Mouse (Mus musculus): ENCODE measurements around the gene Pim3. TPM values are rescaled to one million over a fixed set of nuclear protein-coding genes. Genes with fewer than 3 reads are reported as not detected.

Gene Pim3
- total and polyA plus RNA-seq, 3 experiments, result 33.6 to 41.6 TPM; not detected in 1

DNA sequence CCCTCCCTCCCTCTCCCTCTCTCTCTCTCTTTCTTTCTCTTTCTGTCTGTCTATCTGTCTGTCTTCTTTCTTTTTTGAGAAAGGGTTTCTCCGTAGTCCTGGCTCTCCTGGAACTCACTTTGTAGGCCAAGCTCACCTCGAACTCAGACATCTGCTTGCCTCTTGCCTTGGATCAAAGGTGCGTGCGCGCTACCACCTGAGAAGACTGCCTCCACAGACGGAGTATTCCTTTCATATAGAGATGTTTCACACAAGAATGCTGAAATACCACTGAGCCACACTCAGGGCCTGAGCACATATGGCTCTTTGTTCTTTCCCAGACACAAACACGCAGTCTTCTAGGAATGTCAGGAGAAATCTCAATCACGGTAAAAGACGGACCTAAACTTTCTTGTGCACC, 21.4 kb downstream of the Pim3 start:
- peaks cover 8 to 19% of the 10 kb centered on the region in 2 experiments for H3K27me3 ChIP-seq (ENCODE audit: control insufficient read depth in 1 of 2, insufficient read depth in 2 of 2, low read length in 2 of 2)
- no peaks in the 10 kb centered on the region for H3K36me3 ChIP-seq (ENCODE audit: control insufficient read depth in 1 of 2, insufficient read depth in 2 of 2, low read length in 2 of 2)
- H3K4me1 ChIP-seq (ENCODE audit: control insufficient read depth in 1 of 2, insufficient read depth in 2 of 2, low read length in 2 of 2), result no peaks in the 10 kb centered on the region
- no peaks in the 10 kb centered on the region for H3K9me3 ChIP-seq (replicated peaks; ENCODE audit: insufficient read depth, low read length)
- TF ChIP-seq HCFC1 (IDR thresholded peaks at IDR 0.05; ENCODE audit: low read depth, low read length) (no peak), E2F4 (IDR thresholded peaks at IDR 0.05; ENCODE audit: borderline replicate concordance, low read depth, low read length) (no peak), TAL1 (IDR thresholded peaks at IDR 0.05; ENCODE audit: low read length) (no peak)
- H3K4me3 ChIP-seq (ENCODE audit: control insufficient read depth in 1 of 2, insufficient read depth in 1 of 2, low read depth in 2 of 2, low read length in 2 of 2), result no peak overlapping the region
- DNase-seq (ENCODE audit: low read depth, low spot score), result no peak
- no peaks in the 10 kb centered on the region for H3K79me2 ChIP-seq (ENCODE audit: control insufficient read depth, insufficient read depth, low read length, poor library complexity)
- H3K9ac ChIP-seq (ENCODE audit: control insufficient read depth, low read depth, low read length, poor library complexity, severe bottlenecking), result no peak overlapping the region
- H3K27ac ChIP-seq (ENCODE audit: control insufficient read depth, low read depth, low read length), result no peak overlapping the region

DNA sequence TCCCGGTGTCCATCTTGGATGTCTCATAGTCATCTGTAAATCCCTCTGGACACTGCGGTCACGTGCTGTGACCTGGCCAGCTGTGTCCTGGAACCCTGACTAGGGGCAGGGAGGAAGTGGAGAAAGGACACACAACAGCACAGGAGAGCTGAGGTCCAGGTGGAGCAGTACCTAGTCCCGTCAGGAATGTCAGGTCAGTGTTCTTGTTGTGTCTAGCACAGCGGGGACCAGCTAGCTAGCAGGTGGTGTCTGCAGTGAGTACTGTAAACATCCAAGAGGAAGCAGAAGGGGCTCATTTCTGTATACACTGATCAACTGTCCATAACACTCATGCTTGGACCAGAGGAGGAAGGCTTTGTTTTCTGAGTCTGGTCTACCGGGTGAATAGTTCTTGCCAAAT, 23.4 kb downstream of the Pim3 start:
- Histone ChIP-seq H3K79me2 (ENCODE audit: control insufficient read depth, insufficient read depth, low read length, poor library complexity) (no peaks in the 10 kb centered on the region), H3K9me3 (replicated peaks; ENCODE audit: insufficient read depth, low read length) (no peaks in the 10 kb centered on the region), H3K27me3 (ENCODE audit: control insufficient read depth in 1 of 2, insufficient read depth in 2 of 2, low read length in 2 of 2) (peaks cover 8 to 19% of the 10 kb centered on the region in 2 experiments), H3K4me1 (ENCODE audit: control insufficient read depth in 1 of 2, insufficient read depth in 2 of 2, low read length in 2 of 2) (no peaks in the 10 kb centered on the region), H3K9ac (ENCODE audit: control insufficient read depth, low read depth, low read length, poor library complexity, severe bottlenecking) (no peak overlapping the region), H3K27ac (ENCODE audit: control insufficient read depth, low read depth, low read length) (no peak overlapping the region), H3K36me3 (ENCODE audit: control insufficient read depth in 1 of 2, insufficient read depth in 2 of 2, low read length in 2 of 2) (no peaks in the 10 kb centered on the region), H3K4me3 (ENCODE audit: control insufficient read depth in 1 of 2, insufficient read depth in 1 of 2, low read depth in 2 of 2, low read length in 2 of 2) (no peak overlapping the region)
- no peak for DNase-seq (ENCODE audit: low read depth, low spot score)
- TF ChIP-seq MAZ (IDR thresholded peaks at IDR 0.05; ENCODE audit: low read depth, low read length), result no peak
- TF ChIP-seq CTCF (IDR thresholded peaks at IDR 0.05 in 2 of 3, conservative IDR thresholded peaks at IDR 0.05 in 1 of 3; ENCODE audit: control insufficient read depth in 1 of 3, insufficient read depth in 1 of 3, low read depth in 2 of 3, low read length in 3 of 3, poor library complexity in 1 of 3, severe bottlenecking in 1 of 3), result no peak
- TF ChIP-seq TAL1 (IDR thresholded peaks at IDR 0.05; ENCODE audit: low read length), result no peak
- TF ChIP-seq CHD1 (IDR thresholded peaks at IDR 0.05; ENCODE audit: low read depth, low read length), result no peak

DNA sequence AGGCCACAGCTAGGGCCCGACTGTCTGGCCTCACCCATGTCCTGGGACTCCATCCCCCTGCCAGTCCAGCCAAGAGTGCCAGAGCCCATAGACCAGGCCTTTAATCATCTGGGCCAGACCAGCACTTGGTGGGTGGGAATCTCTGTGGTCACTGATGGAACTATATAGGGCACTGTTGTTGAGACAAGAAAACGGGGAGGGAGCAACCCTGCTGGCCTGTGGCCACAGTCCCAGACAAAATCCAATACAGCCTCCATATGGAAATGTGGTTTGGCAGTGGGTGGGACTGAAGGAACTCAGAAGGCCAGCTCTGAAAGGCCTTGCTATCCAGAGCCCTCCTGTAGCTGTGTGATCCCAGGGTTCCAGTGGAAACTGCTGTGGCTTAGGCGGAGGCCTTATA, 27.0 kb downstream of the Pim3 start:
- DNase-seq (ENCODE audit: low read depth, low spot score), result no peak
- no peaks in the 10 kb centered on the region for H3K79me2 ChIP-seq (ENCODE audit: control insufficient read depth, insufficient read depth, low read length, poor library complexity)
- peaks cover 8 to 9% of the 10 kb centered on the region in 2 experiments for H3K27me3 ChIP-seq (ENCODE audit: control insufficient read depth in 1 of 2, insufficient read depth in 2 of 2, low read length in 2 of 2)
- no peak overlapping the region for H3K27ac ChIP-seq (ENCODE audit: control insufficient read depth, low read depth, low read length)
- H3K4me3 ChIP-seq (ENCODE audit: control insufficient read depth in 1 of 2, insufficient read depth in 1 of 2, low read depth in 2 of 2, low read length in 2 of 2), result no peak overlapping the region
- no peaks in the 10 kb centered on the region for H3K4me1 ChIP-seq (ENCODE audit: control insufficient read depth in 1 of 2, insufficient read depth in 2 of 2, low read length in 2 of 2)
- H3K36me3 ChIP-seq (ENCODE audit: control insufficient read depth in 1 of 2, insufficient read depth in 2 of 2, low read length in 2 of 2), result no peaks in the 10 kb centered on the region
- no peak for TF ChIP-seq E2F4 (IDR thresholded peaks at IDR 0.05; ENCODE audit: borderline replicate concordance, low read depth, low read length)
- no peak for TF ChIP-seq CHD2 (IDR thresholded peaks at IDR 0.05; ENCODE audit: low read length)
- no peak for TF ChIP-seq USF2 (IDR thresholded peaks at IDR 0.05; ENCODE audit: borderline replicate concordance in 1 of 2, insufficient read depth in 1 of 2, low read depth in 1 of 2, low read length in 2 of 2)
- no peak for TF ChIP-seq TCF12 (IDR thresholded peaks at IDR 0.05; ENCODE audit: low read depth, low read length)
- no peak for TF ChIP-seq MXI1 (IDR thresholded peaks at IDR 0.05; ENCODE audit: low read depth, low read length)
- TF ChIP-seq ZMIZ1 (IDR thresholded peaks at IDR 0.05; ENCODE audit: low read depth, low read length), result no peak
- no peak for TF ChIP-seq MAZ (IDR thresholded peaks at IDR 0.05; ENCODE audit: low read depth, low read length)
- TF ChIP-seq KAT2A (conservative IDR thresholded peaks at IDR 0.05; ENCODE audit: low read depth, low read length), result no peak
- no peak for TF ChIP-seq POLR2AphosphoS2 (IDR thresholded peaks at IDR 0.05; ENCODE audit: low read length)
- no peak for TF ChIP-seq USF1 (IDR thresholded peaks at IDR 0.05; ENCODE audit: low read depth, low read length)
- no peak for TF ChIP-seq NELFE (IDR thresholded peaks at IDR 0.05; ENCODE audit: low read depth, low read length)
- TF ChIP-seq RAD21 (IDR thresholded peaks at IDR 0.05; ENCODE audit: low read depth, low read length), result no peak
- TF ChIP-seq BHLHE40 (IDR thresholded peaks at IDR 0.05; ENCODE audit: borderline replicate concordance, low read depth, low read length), result no peak
- no peak for TF ChIP-seq MEF2A (IDR thresholded peaks at IDR 0.05; ENCODE audit: extremely low read depth, insufficient replicate concordance, low read depth, low read length, poor library complexity, severe bottlenecking)
- H3K9me3 ChIP-seq (replicated peaks; ENCODE audit: insufficient read depth, low read length), result no peaks in the 10 kb centered on the region
- H3K9ac ChIP-seq (ENCODE audit: control insufficient read depth, low read depth, low read length, poor library complexity, severe bottlenecking), result no peak overlapping the region

Measured in MEL (cell line).